Mouse (Mus musculus): ENCODE results near the gene Chrna4. TPM values are rescaled to one million over a fixed set of nuclear protein-coding genes. Genes with fewer than 3 reads are reported as not detected.

The Chrna4 gene
- polyA plus RNA-seq, 1 experiment from 2014 or later = 2.6 TPM

DNA sequence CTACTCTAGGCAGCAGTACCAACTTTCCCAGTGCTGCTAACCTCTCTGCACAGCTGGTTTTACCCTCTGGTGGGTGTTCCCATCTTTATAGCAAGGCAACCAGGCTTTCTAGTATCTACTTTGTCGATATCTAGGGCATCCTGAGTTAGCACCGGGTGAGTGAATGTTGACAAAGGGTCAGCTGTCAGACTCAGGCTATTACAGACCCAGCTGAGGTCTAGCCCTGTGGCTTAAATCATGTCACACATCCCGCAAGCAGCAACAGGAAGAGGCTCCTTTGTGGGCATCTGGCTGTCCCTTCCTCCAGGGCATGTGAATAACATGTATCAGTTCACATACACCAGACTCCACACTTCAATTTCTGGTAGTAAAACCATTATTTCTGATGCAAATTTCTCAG lies 14.8 kb upstream of the Chrna4 start:
- no peak for DNase-seq (ENCODE audit: low spot score)
- 23% methylated on average over 3 of the region's 3 CpGs for WGBS
- Histone ChIP-seq H3K27me3 (ENCODE audit: insufficient read depth, low read length) (no peaks in the 10 kb centered on the region), H3K36me3 (ENCODE audit: insufficient read depth, low read length) (no peaks in the 10 kb centered on the region), H3K9me3 (replicated peaks; ENCODE audit: low read length) (no peaks in the 10 kb centered on the region), H3K9ac (ENCODE audit: low read depth, low read length) (no peak overlapping the region), H3K4me2 (ENCODE audit: low read length) (no peak overlapping the region), H3K27ac (no peak overlapping the region), H3K4me1 (replicated peaks; ENCODE audit: insufficient read depth, low read length) (no peaks in the 10 kb centered on the region), H3K4me3 (replicated peaks; ENCODE audit: low read depth, low read length) (no peak overlapping the region)
- no peak for TF ChIP-seq CTCF (IDR thresholded peaks at IDR 0.05; ENCODE audit: low read depth)
- no peak for ATAC-seq (replicated peaks; ENCODE audit: low FRiP score, low read depth)

DNA sequence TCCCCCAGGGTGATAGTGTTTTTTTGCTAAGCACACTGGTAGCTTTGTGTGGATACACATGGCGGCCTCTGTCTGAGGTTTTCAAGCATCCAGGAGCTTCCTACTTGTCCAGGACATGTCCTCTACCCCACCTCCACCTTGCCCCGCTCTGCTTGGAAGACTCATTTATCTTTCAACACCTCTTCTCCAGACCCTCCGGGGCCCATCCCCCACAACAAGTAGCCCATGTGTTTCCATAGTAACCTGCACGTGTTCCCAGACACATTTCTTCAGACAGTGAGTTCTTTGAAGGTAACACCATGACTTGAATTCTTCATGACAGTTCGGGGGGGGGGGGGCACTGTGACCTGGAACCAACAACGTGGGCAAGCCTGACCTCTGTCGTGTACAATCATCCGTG lies 14.0 kb upstream of the Chrna4 start:
- no peak overlapping the region for H3K4me2 ChIP-seq (ENCODE audit: low read length)
- no peaks in the 10 kb centered on the region for H3K27me3 ChIP-seq (ENCODE audit: insufficient read depth, low read length)
- H3K4me1 ChIP-seq (replicated peaks; ENCODE audit: insufficient read depth, low read length) = no peaks in the 10 kb centered on the region
- no peak overlapping the region for H3K9ac ChIP-seq (ENCODE audit: low read depth, low read length)
- no peak overlapping the region for H3K27ac ChIP-seq
- no peaks in the 10 kb centered on the region for H3K9me3 ChIP-seq (replicated peaks; ENCODE audit: low read length)
- no peak for TF ChIP-seq CTCF (IDR thresholded peaks at IDR 0.05; ENCODE audit: low read depth)
- ATAC-seq (replicated peaks; ENCODE audit: low FRiP score, low read depth) (no peak), DNase-seq (ENCODE audit: low spot score) (no peak)
- no peak overlapping the region for H3K4me3 ChIP-seq (replicated peaks; ENCODE audit: low read depth, low read length)
- 28% methylated on average over 8 of the region's 8 CpGs for WGBS
- H3K36me3 ChIP-seq (ENCODE audit: insufficient read depth, low read length) = no peaks in the 10 kb centered on the region

DNA sequence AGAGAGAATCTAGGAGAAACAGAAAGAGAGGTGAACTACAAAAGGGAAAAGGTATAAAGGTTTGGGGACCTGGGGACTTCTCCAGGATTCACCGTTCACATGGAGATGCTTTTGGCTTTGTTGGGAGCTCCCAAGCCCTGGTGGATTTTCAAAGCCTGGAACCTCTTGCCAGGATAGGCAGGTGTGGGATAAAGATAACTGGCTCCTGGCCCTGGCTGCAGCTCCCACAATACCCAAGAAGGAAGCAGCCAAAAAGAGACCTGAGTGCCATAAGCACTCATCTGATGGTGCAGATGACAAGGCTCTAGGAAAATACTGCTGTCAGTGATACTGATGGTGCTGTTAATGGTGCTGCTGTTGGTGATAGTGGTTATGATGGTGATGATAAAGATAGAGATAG lies 8.8 kb upstream of the Chrna4 start:
- DNase-seq (ENCODE audit: low spot score) (no peak), ATAC-seq (replicated peaks; ENCODE audit: low FRiP score, low read depth) (no peak)
- TF ChIP-seq CTCF (IDR thresholded peaks at IDR 0.05; ENCODE audit: low read depth) = no peak
- Histone ChIP-seq H3K9ac (ENCODE audit: low read depth, low read length) (no peak overlapping the region), H3K9me3 (replicated peaks; ENCODE audit: low read length) (no peaks in the 10 kb centered on the region), H3K4me3 (replicated peaks; ENCODE audit: low read depth, low read length) (no peak overlapping the region), H3K36me3 (ENCODE audit: insufficient read depth, low read length) (no peaks in the 10 kb centered on the region), H3K27me3 (ENCODE audit: insufficient read depth, low read length) (0 out of 2 replicates have a peak, but pooled peaks cover 4% of the 10 kb centered on the region), H3K4me2 (ENCODE audit: low read length) (no peak overlapping the region), H3K4me1 (replicated peaks; ENCODE audit: insufficient read depth, low read length) (no peaks in the 10 kb centered on the region), H3K27ac (no peak overlapping the region)
- WGBS = 89% methylated on average over 1 of the region's 1 CpGs

DNA sequence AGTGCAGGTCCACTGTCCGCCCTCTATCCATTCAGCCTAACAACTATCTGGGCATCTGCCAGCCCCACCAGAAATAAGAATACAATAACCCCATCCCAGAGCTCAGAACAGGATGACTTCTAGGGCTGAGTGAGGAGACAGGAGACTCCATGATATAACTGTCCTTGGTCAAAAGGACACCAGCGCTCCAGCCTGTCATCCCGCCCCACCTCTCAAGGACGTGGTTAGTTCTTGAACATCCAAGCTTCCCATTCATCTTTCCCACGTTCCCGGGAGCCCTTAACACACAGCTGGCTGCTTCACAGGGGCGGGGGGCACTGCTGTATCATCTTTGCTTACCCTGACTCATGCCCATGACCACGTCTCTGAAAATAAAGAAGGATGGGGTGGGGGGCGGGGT lies 5.6 kb upstream of the Chrna4 start:
- DNase-seq (ENCODE audit: low spot score) = no peak

DNA sequence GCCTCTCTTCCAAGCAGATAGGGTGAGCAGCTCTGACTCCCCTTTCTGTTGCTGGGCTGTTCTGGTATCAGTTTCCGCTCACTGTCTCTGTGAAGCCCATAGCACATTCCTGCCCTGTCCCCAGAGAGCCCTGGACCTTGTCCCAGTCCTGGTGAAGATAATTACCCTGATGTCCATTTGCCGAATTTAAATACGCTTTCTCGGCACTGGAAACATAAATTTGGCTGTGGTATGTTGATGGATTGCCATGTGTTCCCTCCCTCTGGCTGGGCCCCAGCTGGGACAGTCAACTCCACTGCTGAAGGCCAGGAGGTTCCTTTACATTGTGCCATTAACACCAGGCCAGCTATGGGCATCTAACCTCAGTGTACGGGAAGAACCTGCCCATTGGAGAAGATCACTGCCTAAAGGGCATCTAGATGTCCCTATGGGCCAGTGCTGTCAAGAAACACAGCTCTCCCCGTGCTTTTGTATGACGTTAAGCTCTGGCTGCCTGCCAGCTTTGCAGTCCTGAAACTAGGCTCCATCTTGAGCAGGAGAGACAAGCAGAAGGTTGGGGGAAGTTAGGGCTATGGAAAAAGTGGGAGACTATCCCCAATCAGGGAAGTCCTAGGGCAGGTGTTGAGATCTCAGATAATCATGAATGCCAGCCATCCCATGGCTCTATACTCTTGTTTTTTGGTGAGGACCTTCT lies 5.1 kb upstream of the Chrna4 start:
- Histone ChIP-seq H3K36me3 (ENCODE audit: insufficient read depth, low read length) (no peaks in the 10 kb centered on the region), H3K27ac (no peak overlapping the region), H3K9ac (ENCODE audit: low read depth, low read length) (no peak overlapping the region), H3K4me3 (replicated peaks; ENCODE audit: low read depth, low read length) (no peak overlapping the region), H3K27me3 (ENCODE audit: insufficient read depth, low read length) (0 out of 2 replicates have a peak, but pooled peaks cover 4% of the 10 kb centered on the region), H3K4me2 (ENCODE audit: low read length) (no peak overlapping the region), H3K9me3 (replicated peaks; ENCODE audit: low read length) (no peaks in the 10 kb centered on the region), H3K4me1 (replicated peaks; ENCODE audit: insufficient read depth, low read length) (0 out of 2 replicates have a peak, but pooled peaks cover 4% of the 10 kb centered on the region)
- DNase-seq (ENCODE audit: low spot score) = peak; percentile 21
- TF ChIP-seq CTCF (IDR thresholded peaks at IDR 0.05; ENCODE audit: low read depth) = no peak
- WGBS = 53% methylated on average over 7 of the region's 7 CpGs
- no peak for ATAC-seq (replicated peaks; ENCODE audit: low FRiP score, low read depth)

More for the DNA sequence above, 5.6 kb upstream of the Chrna4 start:
- H3K4me1 ChIP-seq (replicated peaks; ENCODE audit: insufficient read depth, low read length) = no peaks in the 10 kb centered on the region
- no peak overlapping the region for H3K27ac ChIP-seq
- H3K27me3 ChIP-seq (ENCODE audit: insufficient read depth, low read length) = 0 out of 2 replicates have a peak, but pooled peaks cover 4% of the 10 kb centered on the region
- no peak overlapping the region for H3K4me2 ChIP-seq (ENCODE audit: low read length)
- TF ChIP-seq CTCF (IDR thresholded peaks at IDR 0.05; ENCODE audit: low read depth) = no peak
- no peak for ATAC-seq (replicated peaks; ENCODE audit: low FRiP score, low read depth)
- no peak overlapping the region for H3K9ac ChIP-seq (ENCODE audit: low read depth, low read length)
- H3K9me3 ChIP-seq (replicated peaks; ENCODE audit: low read length) = no peaks in the 10 kb centered on the region
- H3K4me3 ChIP-seq (replicated peaks; ENCODE audit: low read depth, low read length) = no peak overlapping the region
- no peaks in the 10 kb centered on the region for H3K36me3 ChIP-seq (ENCODE audit: insufficient read depth, low read length)
- WGBS = 69% methylated on average over 9 of the region's 9 CpGs

DNA sequence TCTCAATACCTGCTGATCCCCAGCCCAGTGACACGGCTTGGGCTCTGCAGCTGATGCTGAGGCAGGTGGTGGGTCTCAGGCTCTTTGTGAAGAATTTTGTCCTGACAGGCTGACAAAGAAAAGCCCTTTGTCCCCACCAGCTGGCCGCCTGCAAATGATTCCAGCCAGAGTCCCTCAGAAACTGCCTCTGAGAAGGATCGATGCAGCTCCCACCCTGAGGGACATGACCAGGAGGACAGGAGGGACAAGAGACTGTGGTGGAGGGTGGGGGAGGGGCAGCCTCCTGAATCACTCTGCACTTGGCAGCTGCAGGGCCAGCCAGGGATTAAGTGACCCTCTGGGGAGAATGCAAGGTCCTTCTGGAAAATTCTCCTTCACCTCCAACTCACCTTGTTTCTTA lies 655 bp upstream of the Chrna4 start:
- Histone ChIP-seq H3K36me3 (ENCODE audit: insufficient read depth, low read length) (no peaks in the 10 kb centered on the region), H3K9ac (ENCODE audit: low read depth, low read length) (no peak overlapping the region), H3K4me1 (replicated peaks; ENCODE audit: insufficient read depth, low read length) (peaks cover 14% of the 10 kb centered on the region), H3K27ac (no peak overlapping the region; the same call in 1 of the 2 replicates), H3K4me3 (replicated peaks; ENCODE audit: low read depth, low read length) (no peak overlapping the region), H3K27me3 (ENCODE audit: insufficient read depth, low read length) (0 out of 2 replicates have a peak, but pooled peaks cover 10% of the 10 kb centered on the region), H3K9me3 (replicated peaks; ENCODE audit: low read length) (no peaks in the 10 kb centered on the region), H3K4me2 (ENCODE audit: low read length) (no peak overlapping the region)
- ATAC-seq (replicated peaks; ENCODE audit: low FRiP score, low read depth) (no peak), DNase-seq (ENCODE audit: low spot score) (no peak)
- WGBS = 18% methylated on average over 3 of the region's 3 CpGs
- no peak for TF ChIP-seq CTCF (IDR thresholded peaks at IDR 0.05; ENCODE audit: low read depth)

All from kidney, postnatal 0 days (tissue).